Mouse (Mus musculus): ENCODE data around the gene Crkl.

- TF ChIP-seq CTCF (IDR thresholded peaks at IDR 0.05; ENCODE audit: insufficient read depth, low read length), result no peak
- TF ChIP-seq POLR2A (IDR thresholded peaks at IDR 0.05; ENCODE audit: borderline replicate concordance, extremely low read depth, low read depth, low read length), result no peak
These were observed 72.4 kb downstream of the Crkl start for GRCm38 (mm10) chr16:17524156-17524555.
